Mouse (Mus musculus) heart, embryonic 11.5 days (tissue): Measurements from ENCODE around the gene Sema4d. TPM values are rescaled to one million over a fixed set of nuclear protein-coding genes. Genes with fewer than 3 reads are reported as not detected.
"Not testable (repeated sequence)": the region's sequence is repeated elsewhere in the genome, so short reads cannot be mapped to it uniquely, and the experiment has no call there.

ENCODE experiments used
- ATAC-seq: fragments of 200-750 bp; cut with Nextera tagmentation; replicated peaks from 2 replicates; pipeline ENCODE4 v1.8.0; 2017; ENCODE audit warnings: moderate library complexity; ENCODE audit not compliant: insufficient number of reproducible peaks, low FRiP score, low TSS enrichment
- H3K27ac ChIP-seq: fragments of 300-500 bp; sonication (generic); 2 replicates; pipeline ENCODE4 v1.5.1; 2014; ENCODE audit warnings: mild to moderate bottlenecking, low read depth, low read length
- H3K27me3 ChIP-seq: fragments of 300-500 bp; sonication (generic); 2 replicates; pipeline ENCODE4 v1.6.1; 2014; ENCODE audit warnings: mild to moderate bottlenecking, low read length, mixed read lengths; ENCODE audit not compliant: control insufficient read depth, insufficient read depth
- H3K36me3 ChIP-seq: fragments of 300-500 bp; sonication (generic); 2 replicates; pipeline ENCODE4 v1.6.1; 2014; ENCODE audit warnings: mild to moderate bottlenecking, low read length, moderate library complexity, mixed read lengths; ENCODE audit not compliant: control insufficient read depth, insufficient read depth
- H3K4me1 ChIP-seq: fragments of 300-500 bp; sonication (generic); 2 replicates; pipeline ENCODE4 v1.6.1; 2014; ENCODE audit warnings: low read length; ENCODE audit not compliant: control insufficient read depth, insufficient read depth
- H3K4me2 ChIP-seq: fragments of 300-500 bp; sonication (generic); 2 replicates; pipeline ENCODE4 v1.6.1; 2014; ENCODE audit warnings: mild to moderate bottlenecking, moderate library complexity
- H3K4me3 ChIP-seq: fragments of 300-500 bp; sonication (generic); 2 replicates; pipeline ENCODE4 v1.5.1; 2014; ENCODE audit warnings: low read depth, low read length
- H3K9ac ChIP-seq: fragments of 300-500 bp; sonication (generic); 2 replicates; pipeline ENCODE4 v1.6.1; 2014; ENCODE audit warnings: mild to moderate bottlenecking, low read depth, low read length, moderate library complexity
- H3K9me3 ChIP-seq: fragments of 300-500 bp; sonication (generic); replicated peaks from 2 replicates; pipeline ENCODE4 v1.6.1; 2016; ENCODE audit warnings: low read length; ENCODE audit not compliant: control insufficient read depth
- WGBS: fragments of 180-500 bp; shearing (Covaris S2); extraction: QIAGEN DNeasy Blood & Tissue Kit; methylation state at CpG from one replicate; pipeline ENCODE4 v1.1.7; 2014; ENCODE audit not compliant: insufficient replicate concordance; 5-methylcytosine and 5-hydroxymethylcytosine counted together
- polyA plus RNA-seq: library from polyadenylated mRNA; unstranded; fragments of >200 nt; fragmentation: Nextera tagmentation; extraction: Ambion mirVana; gene quantifications from 2 replicates; pipeline ENCODE4 v1.2.1, GENCODE M21; 2014

The Sema4d gene
- polyA plus RNA-seq, 1 experiment from 2014 or later: 11.0 TPM

GRCm38 (mm10) chr13:51668195-51668594 lies 125.4 kb downstream of the Sema4d start:
- not testable (repeated sequence) for H3K27me3 ChIP-seq, H3K9me3 ChIP-seq, ATAC-seq, H3K27ac ChIP-seq, H3K9ac ChIP-seq, H3K4me1 ChIP-seq, H3K4me2 ChIP-seq, H3K4me3 ChIP-seq
- 91% methylated on average over 12 of the region's 12 CpGs for WGBS
- peaks cover 29% of the 10 kb centered on the region for H3K36me3 ChIP-seq

GRCm38 (mm10) chr13:51663561-51663960 lies 130.0 kb downstream of the Sema4d start:
- H3K4me2 ChIP-seq: no peak overlapping the region
- peaks cover 50% of the 10 kb centered on the region for H3K36me3 ChIP-seq
- H3K9ac ChIP-seq: no peak overlapping the region
- H3K4me1 ChIP-seq: no peaks in the 10 kb centered on the region
- ATAC-seq: no peak
- no peaks in the 10 kb centered on the region for H3K27me3 ChIP-seq
- 91% methylated on average over 2 of the region's 2 CpGs for WGBS
- no peak overlapping the region for H3K27ac ChIP-seq
- H3K4me3 ChIP-seq: no peak overlapping the region
- no peaks in the 10 kb centered on the region for H3K9me3 ChIP-seq

GRCm38 (mm10) chr13:51659573-51659972 lies 134.0 kb downstream of the Sema4d start:
- Histone ChIP-seq H3K9ac (no peak overlapping the region), H3K36me3 (peaks cover 56% of the 10 kb centered on the region), H3K27ac (no peak overlapping the region), H3K4me3 (no peak overlapping the region), H3K27me3 (no peaks in the 10 kb centered on the region), H3K4me2 (no peak overlapping the region), H3K4me1 (no peaks in the 10 kb centered on the region), H3K9me3 (no peaks in the 10 kb centered on the region)
- 95% methylated on average over 7 of the region's 7 CpGs for WGBS
- ATAC-seq: no peak

- peaks cover 50% of the 10 kb centered on the region for H3K36me3 ChIP-seq
- no peak overlapping the region for H3K27ac ChIP-seq
- no peaks in the 10 kb centered on the region for H3K4me1 ChIP-seq
- H3K9me3 ChIP-seq: no peaks in the 10 kb centered on the region
- 89% methylated on average over 3 of the region's 3 CpGs for WGBS
- H3K4me2 ChIP-seq: no peak overlapping the region
- no peak overlapping the region for H3K9ac ChIP-seq
- H3K4me3 ChIP-seq: no peak overlapping the region
- no peak for ATAC-seq
- no peaks in the 10 kb centered on the region for H3K27me3 ChIP-seq
Observed at GRCm38 (mm10) chr13:51658094-51658493, 135.5 kb downstream of the Sema4d start.

- Histone ChIP-seq H3K4me2 (no peak overlapping the region), H3K9me3 (no peaks in the 10 kb centered on the region), H3K36me3 (peaks cover 37% of the 10 kb centered on the region), H3K9ac (no peak overlapping the region), H3K27ac (no peak overlapping the region), H3K4me3 (no peak overlapping the region), H3K4me1 (0 out of 2 replicates have a peak, but pooled peaks cover 3% of the 10 kb centered on the region), H3K27me3 (no peaks in the 10 kb centered on the region)
- ATAC-seq: no peak
- 94% methylated on average over 13 of the region's 13 CpGs for WGBS
Observed at GRCm38 (mm10) chr13:51656516-51657235, 136.9 kb downstream of the Sema4d start.

- WGBS: 83% methylated on average over 9 of the region's 9 CpGs
Observed at GRCm38 (mm10) chr13:51653961-51654360, 139.6 kb downstream of the Sema4d start.

GRCm38 (mm10) chr13:51653159-51653558 lies 140.4 kb downstream of the Sema4d start:
- Histone ChIP-seq H3K4me2 (no peak overlapping the region), H3K9ac (no peak overlapping the region), H3K9me3 (no peaks in the 10 kb centered on the region), H3K27ac (no peak overlapping the region), H3K4me3 (no peak overlapping the region), H3K36me3 (peaks cover 16% of the 10 kb centered on the region), H3K4me1 (peaks cover 10% of the 10 kb centered on the region), H3K27me3 (no peaks in the 10 kb centered on the region)
- ATAC-seq: no peak
- WGBS: 91% methylated on average over 6 of the region's 6 CpGs

More at GRCm38 (mm10) chr13:51653961-51654360, 139.6 kb downstream of the Sema4d start:
- Histone ChIP-seq H3K4me1 (peaks cover 8% of the 10 kb centered on the region), H3K4me3 (no peak overlapping the region), H3K27me3 (no peaks in the 10 kb centered on the region), H3K4me2 (no peak overlapping the region), H3K9ac (no peak overlapping the region), H3K9me3 (no peaks in the 10 kb centered on the region), H3K27ac (no peak overlapping the region), H3K36me3 (peaks cover 20% of the 10 kb centered on the region)
- no peak for ATAC-seq

- H3K4me1 ChIP-seq: peaks cover 24% of the 10 kb centered on the region
- H3K27ac ChIP-seq: peak within 1 kb of the TSS; percentile 89
- H3K27me3 ChIP-seq: no peaks in the 10 kb centered on the region
- no peaks in the 10 kb centered on the region for H3K9me3 ChIP-seq
- H3K9ac ChIP-seq: peak within 1 kb of the TSS; percentile 84
- peaks cover 6% of the 10 kb centered on the region for H3K36me3 ChIP-seq
- peak within 1 kb of the TSS; percentile 90 for H3K4me2 ChIP-seq
- WGBS: under 1% methylated on average over 69 of the region's 69 CpGs
- peak; percentile 85 for ATAC-seq
- peak within 1 kb of the TSS; percentile 79 for H3K4me3 ChIP-seq
Observed at GRCm38 (mm10) chr13:51651408-51652064, 142.0 kb downstream of the Sema4d start, which contains the start of gene Secisbp2. Secisbp2 (plus strand) TSS chr13:51651697.
